Mouse (Mus musculus): ENCODE data around the gene Avpr1b. TPM values are rescaled to one million over a fixed set of nuclear protein-coding genes. Genes with fewer than 3 reads are reported as not detected.

Avpr1b gene
- polyA plus RNA-seq, 1 experiment: not detected

DNA sequence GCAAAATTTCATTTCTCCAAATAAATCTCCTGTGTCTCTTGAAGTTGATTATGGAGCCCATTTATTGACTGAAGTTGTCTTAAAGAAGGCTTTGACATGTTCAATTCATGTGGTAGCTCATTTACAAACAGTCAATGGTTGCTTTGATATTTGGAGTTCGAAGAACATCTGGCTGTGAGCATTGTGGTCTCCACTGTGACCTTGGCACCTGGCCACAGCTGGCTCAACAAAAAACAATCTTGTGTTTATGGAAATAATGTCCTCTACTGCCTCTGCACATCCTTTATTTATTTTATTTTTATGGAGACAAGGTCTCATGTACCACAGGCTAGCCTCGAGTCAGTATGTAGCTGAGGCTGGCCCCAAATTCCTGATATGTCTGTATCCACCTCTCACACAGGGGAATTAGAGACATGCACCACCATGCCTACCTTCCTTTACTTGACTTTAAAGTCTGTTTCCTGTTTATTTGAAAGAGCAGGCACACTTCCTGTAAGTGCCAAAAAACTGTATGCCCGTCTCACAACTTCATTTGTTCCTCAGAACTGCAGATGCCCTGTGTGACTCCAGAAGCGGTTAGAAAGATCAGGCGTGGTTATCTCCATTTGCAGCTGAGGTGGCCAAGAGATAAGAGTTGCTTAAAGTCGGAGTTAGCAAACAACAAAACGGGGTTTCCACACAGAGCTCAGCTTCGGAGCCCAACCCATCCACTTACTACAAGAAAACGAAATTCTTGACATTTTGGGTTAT lies 38.9 kb downstream of the Avpr1b start, which contains the start of gene Ctse:
Gene Ctse, plus strand, starts transcription at position 516 of the 750 bp plus-strand sequence.
- H3K4me3 ChIP-seq (replicated peaks): peak within 1 kb of the TSS; percentile 81
- H3K4me1 ChIP-seq (ENCODE audit: control insufficient read depth): peaks cover 40% of the 10 kb centered on the region
- no peaks in the 10 kb centered on the region for H3K27me3 ChIP-seq (ENCODE audit: control insufficient read depth)
- H3K9me3 ChIP-seq (ENCODE audit: control insufficient read depth, low read length): peaks cover 3% of the 10 kb centered on the region
- H3K36me3 ChIP-seq (ENCODE audit: control insufficient read depth): peaks cover 28% of the 10 kb centered on the region
- TF ChIP-seq GATA1 (IDR thresholded peaks at IDR 0.05; ENCODE audit: low read length) (peak; percentile 99), TAL1 (IDR thresholded peaks at IDR 0.05; ENCODE audit: low read length) (peak; percentile 82)

DNA sequence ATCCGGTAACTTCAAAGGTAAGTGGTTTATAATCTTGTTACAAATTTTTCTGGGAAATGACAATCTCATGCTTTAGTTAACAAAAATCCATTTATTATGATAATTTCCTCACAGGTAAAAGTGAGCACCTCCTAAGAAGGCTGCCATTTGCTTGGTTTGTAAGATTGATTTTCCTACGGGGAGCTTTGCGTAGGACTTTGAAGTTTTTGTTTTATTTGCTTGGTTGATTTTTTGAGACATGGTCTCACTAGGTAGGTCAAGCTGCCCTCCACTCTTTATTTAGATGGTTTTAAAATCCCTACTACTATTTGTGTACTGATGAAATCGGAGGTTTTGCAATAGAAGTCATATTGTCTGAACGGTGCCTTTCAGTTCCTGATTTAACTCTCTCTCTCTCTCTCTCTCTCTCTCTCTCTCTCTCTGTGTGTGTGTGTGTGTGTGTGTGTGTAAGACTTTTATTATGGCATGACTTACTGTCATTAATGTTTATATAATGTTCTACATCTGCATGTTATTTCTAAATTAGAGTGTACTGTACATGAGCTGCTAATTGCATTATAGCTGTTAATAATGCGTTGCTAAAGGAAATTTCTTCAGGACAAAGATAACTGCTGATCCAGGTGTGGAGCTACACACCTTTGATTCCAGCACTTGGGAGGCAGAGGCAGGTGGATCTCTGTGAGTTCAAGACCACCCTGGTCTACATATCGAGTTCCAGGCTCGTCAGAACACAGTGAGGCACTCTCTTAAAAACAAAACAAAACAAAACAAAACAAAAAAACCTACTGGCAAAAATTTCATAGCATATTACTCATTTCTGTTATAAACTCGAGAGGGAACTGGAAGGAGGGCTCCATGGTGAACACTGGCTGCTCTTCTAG lies 39.7 kb downstream of the Avpr1b start:
- H3K4me3 ChIP-seq (replicated peaks): peak overlapping the region; percentile 81
- peaks cover 38% of the 10 kb centered on the region for H3K4me1 ChIP-seq (ENCODE audit: control insufficient read depth)
- peaks cover 3% of the 10 kb centered on the region for H3K9me3 ChIP-seq (ENCODE audit: control insufficient read depth, low read length)

DNA sequence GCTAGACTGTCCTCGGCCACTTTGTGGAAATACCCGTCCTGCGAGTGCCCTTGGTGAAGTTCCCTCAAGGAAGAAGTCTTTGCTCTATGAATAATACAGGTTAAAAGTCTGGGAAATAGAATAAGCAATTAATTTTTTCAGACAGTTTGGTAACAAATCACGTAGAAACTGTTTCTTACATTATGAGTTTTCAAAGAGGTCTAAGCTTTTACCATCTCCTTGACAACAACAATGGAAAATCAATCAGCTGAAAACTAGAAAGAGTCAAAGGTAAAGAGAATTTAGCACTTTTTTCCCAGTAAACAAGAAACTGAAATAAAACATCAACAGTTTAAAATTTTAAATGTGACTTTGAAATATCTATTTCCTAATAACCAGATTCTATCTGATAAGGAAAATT lies 41.0 kb downstream of the Avpr1b start:
- no peaks in the 10 kb centered on the region for H3K27me3 ChIP-seq (ENCODE audit: control insufficient read depth)
- H3K36me3 ChIP-seq (ENCODE audit: control insufficient read depth): peaks cover 31% of the 10 kb centered on the region
- H3K4me1 ChIP-seq (ENCODE audit: control insufficient read depth): peaks cover 36% of the 10 kb centered on the region
- TF ChIP-seq GATA1 (IDR thresholded peaks at IDR 0.05; ENCODE audit: low read length) (no peak), TAL1 (IDR thresholded peaks at IDR 0.05; ENCODE audit: low read length) (no peak)
- peak overlapping the region; percentile 65 for H3K4me3 ChIP-seq (replicated peaks)
- H3K9me3 ChIP-seq (ENCODE audit: control insufficient read depth, low read length): peaks cover 5% of the 10 kb centered on the region

More for the DNA sequence above, 39.7 kb downstream of the Avpr1b start:
- Histone ChIP-seq H3K27me3 (ENCODE audit: control insufficient read depth) (no peaks in the 10 kb centered on the region), H3K36me3 (ENCODE audit: control insufficient read depth) (peaks cover 28% of the 10 kb centered on the region)
- no peak for TF ChIP-seq TAL1 (IDR thresholded peaks at IDR 0.05; ENCODE audit: low read length)
- TF ChIP-seq GATA1 (IDR thresholded peaks at IDR 0.05; ENCODE audit: low read length): no peak

DNA sequence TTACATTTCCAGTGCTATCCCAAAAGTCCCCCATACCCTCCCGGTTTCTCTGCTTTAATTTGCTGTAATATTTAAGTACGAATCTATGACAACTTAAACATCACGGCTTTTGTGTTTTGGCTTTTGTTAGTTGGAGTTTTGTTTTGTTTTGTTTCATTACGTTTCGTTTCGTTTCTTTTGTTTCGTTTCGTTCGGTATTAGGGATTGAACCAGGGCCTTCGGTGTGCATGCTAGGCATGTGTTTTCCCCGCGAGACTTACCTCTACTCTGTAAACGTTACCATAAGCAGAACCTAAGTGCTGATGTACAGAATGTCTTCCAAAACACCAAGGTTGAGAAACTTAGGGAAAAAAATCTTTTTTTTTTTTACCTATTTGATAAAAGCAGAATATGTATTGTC lies 42.5 kb downstream of the Avpr1b start:
- TF ChIP-seq GATA1 (IDR thresholded peaks at IDR 0.05; ENCODE audit: low read length) (no peak), TAL1 (IDR thresholded peaks at IDR 0.05; ENCODE audit: low read length) (no peak)
- Histone ChIP-seq H3K4me1 (ENCODE audit: control insufficient read depth) (peaks cover 32% of the 10 kb centered on the region), H3K27me3 (ENCODE audit: control insufficient read depth) (no peaks in the 10 kb centered on the region), H3K36me3 (ENCODE audit: control insufficient read depth) (peaks cover 35% of the 10 kb centered on the region), H3K9me3 (ENCODE audit: control insufficient read depth, low read length) (peaks cover 9% of the 10 kb centered on the region), H3K4me3 (replicated peaks) (peak overlapping the region; percentile 65)

DNA sequence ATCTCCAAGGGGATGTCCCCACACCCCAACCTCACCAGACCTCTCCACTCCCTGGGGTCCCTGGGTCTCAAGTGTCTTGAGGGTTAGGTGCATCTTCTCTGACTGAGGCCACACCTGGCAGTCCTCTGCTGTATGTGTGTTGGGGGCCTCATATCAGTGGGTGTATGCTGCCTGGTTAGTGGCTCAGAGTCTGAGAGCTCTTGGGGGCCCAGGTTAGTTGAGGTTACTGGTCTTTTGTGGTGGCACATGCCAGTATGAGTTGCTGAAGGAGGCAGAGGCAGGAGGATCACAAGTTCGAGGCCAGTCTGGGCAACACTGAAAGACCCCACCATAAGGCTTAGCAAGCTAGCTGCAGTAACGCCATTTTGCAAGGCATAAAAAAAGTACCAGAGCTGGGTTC lies 43.2 kb downstream of the Avpr1b start:
- peaks cover 35% of the 10 kb centered on the region for H3K36me3 ChIP-seq (ENCODE audit: control insufficient read depth)
- H3K27me3 ChIP-seq (ENCODE audit: control insufficient read depth): no peaks in the 10 kb centered on the region
- TF ChIP-seq TAL1 (IDR thresholded peaks at IDR 0.05; ENCODE audit: low read length) (no peak), GATA1 (IDR thresholded peaks at IDR 0.05; ENCODE audit: low read length) (no peak)
- H3K9me3 ChIP-seq (ENCODE audit: control insufficient read depth, low read length): peaks cover 12% of the 10 kb centered on the region
- peaks cover 26% of the 10 kb centered on the region for H3K4me1 ChIP-seq (ENCODE audit: control insufficient read depth)
- peak overlapping the region; percentile 65 for H3K4me3 ChIP-seq (replicated peaks)

DNA sequence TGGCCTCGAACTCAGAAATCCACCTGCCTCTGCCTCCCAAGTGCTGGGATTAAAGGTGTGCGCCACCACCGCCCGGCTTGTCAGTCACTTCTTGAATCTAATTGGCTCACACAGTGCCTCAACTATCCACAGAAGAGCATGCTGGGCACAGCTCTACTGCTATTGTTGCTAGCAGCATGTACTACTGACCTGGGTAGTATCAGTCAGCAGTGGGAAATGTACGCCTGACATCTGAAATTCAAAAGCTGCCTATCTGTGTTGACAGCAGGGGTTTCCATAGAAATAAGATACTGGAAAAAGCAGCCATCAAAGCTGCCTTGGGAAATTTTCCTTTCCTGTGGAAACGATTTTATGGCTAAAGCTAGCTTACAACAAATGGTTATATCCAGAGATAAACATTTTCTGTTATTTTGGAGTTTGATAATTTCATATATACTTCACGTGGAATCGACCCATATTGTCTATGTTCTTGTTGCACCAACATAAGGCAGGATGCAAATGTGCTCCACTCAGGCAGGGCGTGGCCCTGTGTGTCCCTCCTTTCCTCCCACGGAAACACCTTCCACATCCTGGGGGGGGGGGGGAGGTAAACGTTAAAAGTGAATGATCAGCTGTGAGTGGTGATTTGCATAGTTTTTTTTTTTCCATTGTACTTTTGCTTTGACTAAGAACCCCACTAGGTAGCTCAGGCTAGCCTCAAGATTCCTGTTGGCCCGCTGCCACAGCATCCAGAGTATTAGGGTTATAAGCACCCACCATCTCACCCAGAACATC lies 53.8 kb downstream of the Avpr1b start:
- H3K4me3 ChIP-seq (replicated peaks): no peak overlapping the region

DNA sequence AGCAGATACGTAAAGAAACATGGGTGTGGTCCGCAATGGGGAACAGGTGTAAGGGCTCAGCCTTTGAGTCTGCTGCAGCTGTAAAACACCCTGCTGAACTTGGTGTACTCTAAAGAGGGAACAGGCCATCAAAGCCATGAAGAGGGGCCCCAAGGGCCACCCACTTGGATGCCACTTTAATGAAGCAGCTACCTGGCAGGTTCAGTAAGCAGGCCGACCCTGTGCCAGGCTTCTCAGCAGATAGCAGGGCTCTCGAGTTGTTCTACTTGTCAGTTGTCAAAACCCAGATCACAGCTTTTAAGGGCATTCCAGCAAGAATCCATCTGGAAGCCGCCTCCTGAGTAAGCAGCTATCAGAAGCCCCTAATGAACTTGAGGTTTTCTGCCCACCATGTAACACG lies 56.6 kb downstream of the Avpr1b start:
- Histone ChIP-seq H3K27me3 (ENCODE audit: control insufficient read depth) (no peaks in the 10 kb centered on the region), H3K36me3 (ENCODE audit: control insufficient read depth) (peaks cover 80% of the 10 kb centered on the region), H3K4me1 (ENCODE audit: control insufficient read depth) (peaks cover 71% of the 10 kb centered on the region), H3K4me3 (replicated peaks) (no peak overlapping the region), H3K9me3 (ENCODE audit: control insufficient read depth, low read length) (no peaks in the 10 kb centered on the region; the same call in 1 of the 2 replicates)
- no peak for TF ChIP-seq GATA1 (IDR thresholded peaks at IDR 0.05; ENCODE audit: low read length)
- no peak for TF ChIP-seq TAL1 (IDR thresholded peaks at IDR 0.05; ENCODE audit: low read length)

More for the DNA sequence above, 53.8 kb downstream of the Avpr1b start:
- Histone ChIP-seq H3K27me3 (ENCODE audit: control insufficient read depth) (no peaks in the 10 kb centered on the region), H3K36me3 (ENCODE audit: control insufficient read depth) (peaks cover 56% of the 10 kb centered on the region), H3K9me3 (ENCODE audit: control insufficient read depth, low read length) (peaks cover 5% of the 10 kb centered on the region), H3K4me1 (ENCODE audit: control insufficient read depth) (peaks cover 47% of the 10 kb centered on the region)
- TF ChIP-seq GATA1 (IDR thresholded peaks at IDR 0.05; ENCODE audit: low read length) (no peak), TAL1 (IDR thresholded peaks at IDR 0.05; ENCODE audit: low read length) (no peak)

DNA sequence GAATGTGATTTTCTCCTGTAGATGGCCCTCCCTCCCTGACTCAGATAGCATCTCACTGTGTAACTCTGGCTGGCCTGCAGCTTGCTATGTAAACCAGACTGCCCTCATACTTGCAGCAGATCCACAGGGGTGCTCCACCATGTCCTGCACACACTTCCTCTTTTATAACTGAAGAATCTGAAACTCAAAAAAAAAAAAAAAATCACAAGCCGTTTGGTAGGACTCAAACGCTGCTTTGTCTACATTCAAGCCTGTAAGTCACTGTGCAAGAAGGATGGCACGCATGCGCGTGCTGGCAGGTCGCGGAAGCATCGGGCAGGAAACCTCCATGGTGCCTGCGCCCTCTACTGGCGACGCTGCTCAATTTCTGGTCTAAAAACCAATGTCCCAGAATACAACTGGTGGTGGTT lies 58.9 kb downstream of the Avpr1b start:
- no peaks in the 10 kb centered on the region for H3K27me3 ChIP-seq (ENCODE audit: control insufficient read depth)
- no peaks in the 10 kb centered on the region for H3K9me3 ChIP-seq (ENCODE audit: control insufficient read depth, low read length)
- no peak for TF ChIP-seq GATA1 (IDR thresholded peaks at IDR 0.05; ENCODE audit: low read length)
- no peak for TF ChIP-seq TAL1 (IDR thresholded peaks at IDR 0.05; ENCODE audit: low read length)
- no peak overlapping the region for H3K4me3 ChIP-seq (replicated peaks)
- peaks cover 95% of the 10 kb centered on the region for H3K36me3 ChIP-seq (ENCODE audit: control insufficient read depth)
- H3K4me1 ChIP-seq (ENCODE audit: control insufficient read depth): peaks cover 84% of the 10 kb centered on the region
